Mouse (Mus musculus): ENCODE data around the gene Efcab5.
A peak's percentile ranks its signal among the peaks of the same experiment; 100 is the strongest.

Efcab5 gene

DNA sequence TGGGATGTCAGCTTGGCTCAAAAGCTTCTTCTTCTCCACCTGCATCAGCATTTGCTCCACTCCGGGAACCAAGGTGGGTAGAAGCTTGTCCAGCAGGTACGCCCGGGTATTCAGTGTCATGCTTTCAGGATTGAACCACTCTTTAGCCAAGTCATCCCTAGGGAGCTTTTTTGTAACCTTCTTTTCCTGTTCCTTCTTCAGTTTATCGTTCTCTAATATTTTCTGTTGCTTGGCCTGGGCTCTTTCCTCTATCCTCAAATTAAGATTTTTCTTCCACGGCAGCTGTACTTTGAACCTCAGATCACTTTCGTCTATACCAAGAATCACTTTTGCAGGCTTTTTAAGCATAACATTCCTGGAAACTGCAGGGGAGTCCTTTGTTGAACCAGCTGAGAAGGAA is at the start of gene Efcab5:
Gene Efcab5, minus strand, starts transcription at position 101 of the 400 bp plus-strand sequence.
- DNase-seq, result no peak

DNA sequence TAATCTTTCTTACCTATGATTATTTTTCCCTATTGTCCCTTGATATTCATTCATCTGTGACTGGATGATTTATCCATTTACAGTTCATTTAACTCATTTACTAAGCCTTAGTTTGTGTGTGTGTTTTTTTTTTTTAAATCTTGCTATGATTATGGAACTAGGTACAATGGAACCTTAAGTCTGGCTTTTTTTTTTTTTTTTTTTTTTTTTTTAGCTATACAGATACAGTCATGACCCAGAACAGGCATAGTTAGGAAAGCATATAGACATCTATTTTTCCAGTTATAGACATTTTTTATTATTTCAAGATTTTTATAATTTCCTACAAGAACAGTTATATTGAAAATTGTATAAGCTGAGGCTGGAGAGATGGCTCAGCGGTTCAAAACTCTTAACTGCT is 46.5 kb upstream of the Efcab5 start:
- DNase-seq, result no peak

DNA sequence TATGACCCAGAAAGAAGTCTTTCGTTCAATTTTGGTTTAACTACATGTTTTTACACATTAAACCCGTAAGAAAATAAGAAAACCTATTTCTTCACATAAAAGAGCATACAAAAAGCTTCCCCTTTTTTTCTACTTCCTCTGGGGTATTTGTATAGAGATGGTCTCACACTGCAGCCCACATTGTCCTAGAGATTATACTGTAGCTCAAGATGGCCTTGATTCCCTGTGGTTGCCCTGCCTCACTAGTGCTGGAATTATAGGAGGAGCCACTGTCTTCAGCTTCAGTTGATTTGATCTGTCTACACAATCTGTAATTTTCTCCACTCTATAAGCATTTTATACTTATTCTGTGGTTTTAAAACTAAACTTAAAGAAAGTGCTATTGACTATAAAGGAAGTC is 42.7 kb upstream of the Efcab5 start:
- no peak for DNase-seq

DNA sequence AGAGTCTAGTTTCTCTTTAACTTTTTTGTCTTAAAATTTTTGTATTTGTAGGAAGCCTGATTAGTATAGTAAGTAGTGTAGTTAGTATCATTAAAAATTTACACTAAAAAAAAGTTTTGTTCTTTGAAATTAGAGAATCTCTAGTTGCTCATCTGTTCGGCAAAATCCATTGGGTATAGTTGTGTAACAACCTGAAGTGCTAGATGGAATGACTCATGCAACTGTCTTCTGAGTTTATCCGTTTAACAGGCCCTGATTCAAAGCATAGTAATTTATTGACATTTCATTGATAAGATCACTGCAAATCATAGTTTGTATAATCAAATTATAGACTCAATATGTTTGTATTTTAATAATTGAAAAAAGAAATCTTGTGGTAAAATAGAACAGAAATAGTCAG is 42.0 kb upstream of the Efcab5 start:
- DNase-seq, result no peak

DNA sequence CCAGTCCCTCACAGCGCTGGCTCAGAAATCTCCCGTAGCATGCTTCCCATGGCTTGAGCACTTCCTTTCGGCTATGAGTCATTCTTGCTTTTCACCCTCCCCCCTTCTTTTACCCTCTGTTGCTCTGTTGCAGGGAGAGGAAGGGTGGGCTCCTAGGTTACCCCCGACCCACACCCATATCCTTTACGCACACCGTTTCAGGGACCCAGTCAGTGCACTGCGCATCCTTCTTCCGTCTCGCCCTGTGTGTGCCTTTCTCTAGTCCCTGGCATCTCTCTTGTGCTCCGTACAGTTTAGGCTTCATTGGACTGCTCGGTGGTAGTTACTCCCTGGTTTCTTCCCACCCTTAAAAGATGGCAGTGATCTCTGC is 28.0 kb upstream of the Efcab5 start:
- no peak for DNase-seq

DNA sequence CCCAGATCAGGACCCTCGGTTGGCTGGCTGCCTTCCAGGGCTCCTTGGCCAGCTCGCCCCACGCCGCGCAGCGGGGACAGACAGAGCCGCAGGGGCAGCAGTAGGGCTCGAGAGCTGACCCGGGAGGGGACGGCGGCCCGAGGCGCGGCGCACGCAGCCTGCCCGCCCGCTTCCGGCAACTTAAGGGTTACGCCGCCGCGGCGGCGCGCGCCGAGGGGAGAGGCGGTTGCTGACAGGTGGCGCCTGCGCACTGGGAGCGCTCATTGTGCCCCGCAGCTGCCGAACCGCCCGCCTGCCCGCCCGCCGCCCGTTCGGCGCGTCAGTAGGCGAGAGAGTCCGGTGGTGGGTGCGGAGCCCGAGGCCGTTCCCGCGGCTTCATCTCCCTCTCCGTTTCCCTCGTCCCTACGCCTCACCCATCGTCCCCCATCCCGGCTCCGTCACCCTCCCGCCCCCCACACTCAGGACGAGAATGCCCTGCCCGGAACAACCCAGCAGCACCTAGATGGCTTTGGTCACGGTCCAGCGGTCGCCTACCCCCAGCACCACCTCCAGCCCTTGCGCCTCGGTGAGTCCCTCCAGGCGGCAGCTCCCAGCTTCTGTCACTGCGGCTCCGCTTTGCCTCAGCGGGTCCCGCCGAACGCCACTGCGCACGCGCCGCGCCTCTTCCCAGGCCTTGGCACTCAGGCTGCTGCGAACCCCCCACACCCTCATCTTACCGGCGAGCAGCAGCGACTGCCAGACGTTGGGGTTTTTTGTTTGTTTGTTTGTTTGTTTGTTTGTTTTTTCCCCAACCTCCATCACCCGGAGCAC is 27.4 kb upstream of the Efcab5 start, which contains the start of gene Ssh2:
Gene Ssh2, plus strand, starts transcription at position 337 of the 810 bp plus-strand sequence.
- peak; percentile 91 for DNase-seq

DNA sequence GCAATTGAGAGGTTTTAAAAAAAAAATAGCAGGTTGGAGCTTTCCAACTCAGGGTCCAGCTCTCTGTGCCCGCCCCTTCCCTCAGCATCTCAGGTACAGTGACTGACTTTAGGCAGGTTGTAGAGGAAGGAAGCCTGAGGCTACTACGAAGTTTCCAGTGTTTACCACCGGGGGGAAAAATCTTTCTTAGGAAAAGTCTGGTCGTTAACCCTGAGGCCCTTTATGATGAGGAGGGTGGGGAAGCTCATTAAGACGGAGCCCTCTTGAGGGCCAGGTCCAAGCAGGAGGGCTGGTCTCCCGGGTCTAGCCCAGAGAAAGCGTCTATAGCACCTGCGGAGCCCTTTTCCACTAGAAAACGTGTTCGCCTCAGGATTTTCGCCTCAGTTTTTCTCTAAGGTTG is 26.7 kb upstream of the Efcab5 start:
- DNase-seq, result no peak

DNA sequence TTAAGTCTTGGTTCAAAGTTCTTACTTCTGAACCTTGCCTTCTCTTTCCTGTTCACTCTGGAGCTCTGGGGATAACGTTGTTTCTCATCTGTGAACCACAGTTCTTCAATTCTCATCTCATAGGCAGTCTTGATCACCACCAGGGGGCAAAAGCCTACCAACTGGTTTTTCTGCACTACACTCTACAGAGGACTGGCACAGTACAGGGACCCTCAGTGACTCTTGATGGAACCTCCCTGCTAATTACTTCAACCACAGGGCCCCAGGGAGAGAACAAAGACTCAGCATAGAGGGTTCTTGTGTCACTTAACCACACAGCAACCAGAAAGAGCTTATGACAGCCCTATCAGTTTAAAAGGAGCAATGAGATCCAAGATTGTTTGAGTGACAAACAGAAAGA is 26.0 kb upstream of the Efcab5 start:
- DNase-seq, result peak; percentile 76

DNA sequence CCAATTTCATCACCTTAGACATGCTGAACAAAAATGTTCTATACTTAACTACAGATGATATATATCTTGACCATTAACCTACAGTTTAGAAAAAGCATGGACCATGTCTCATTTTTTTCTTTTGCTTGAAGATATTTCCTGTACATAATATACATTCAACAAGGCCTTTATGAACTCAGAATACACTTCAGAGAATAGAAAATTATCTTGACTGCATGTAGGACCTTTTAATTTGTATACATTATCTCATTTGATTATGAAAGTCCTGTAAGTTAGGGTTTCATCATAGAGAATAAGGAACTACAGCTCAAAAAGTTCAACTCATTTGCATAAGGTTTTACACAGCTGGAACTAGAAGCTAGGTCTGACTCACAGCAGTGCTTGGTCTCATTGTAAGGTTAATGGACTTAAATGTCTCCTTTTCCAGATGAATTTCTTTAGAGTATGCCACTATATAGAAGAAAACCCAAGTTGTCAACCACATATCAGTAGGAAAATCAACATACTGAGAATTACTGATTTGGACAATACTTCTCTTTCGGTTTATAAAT is 25.4 kb upstream of the Efcab5 start:
- no peak for DNase-seq

DNA sequence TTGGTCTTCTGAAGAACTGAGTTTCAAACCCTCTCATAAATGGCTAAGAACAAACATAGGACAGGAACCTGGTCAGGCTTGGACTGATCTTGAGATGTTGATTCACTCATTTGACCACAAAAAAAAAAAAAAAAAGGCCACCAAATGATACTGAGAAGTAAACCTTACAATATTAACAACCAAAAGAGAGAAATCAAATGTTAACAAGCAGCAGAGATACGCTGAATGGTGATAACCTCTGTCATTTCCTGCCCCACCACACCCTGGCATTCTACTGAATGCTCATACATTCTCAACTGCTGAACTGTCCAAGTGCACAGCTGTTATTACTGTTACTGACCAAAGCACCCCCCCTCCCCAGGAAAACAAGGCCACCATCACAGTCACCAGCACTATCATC is 11.9 kb upstream of the Efcab5 start:
- no peak for DNase-seq

DNA sequence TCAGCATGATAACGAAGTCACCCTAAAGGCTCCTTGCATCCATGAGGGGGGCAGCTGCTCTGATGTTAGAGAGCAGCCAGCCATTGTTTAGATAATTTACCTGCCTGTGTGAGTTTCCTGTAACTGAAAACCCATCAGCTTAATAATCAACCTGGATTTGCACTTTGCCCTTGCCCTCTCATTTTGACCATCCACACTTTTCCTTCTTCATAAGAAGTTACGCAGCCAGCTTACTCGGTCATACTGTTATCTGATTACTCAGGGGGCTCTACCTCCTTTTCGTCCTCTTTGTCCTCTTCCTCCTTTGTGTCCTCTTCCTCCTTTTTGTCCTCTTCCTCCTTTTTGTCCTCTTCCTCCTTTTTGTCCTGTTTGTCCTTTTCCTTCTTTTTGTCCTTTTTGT is 10.9 kb upstream of the Efcab5 start:
- DNase-seq, result peak; percentile 31

DNA sequence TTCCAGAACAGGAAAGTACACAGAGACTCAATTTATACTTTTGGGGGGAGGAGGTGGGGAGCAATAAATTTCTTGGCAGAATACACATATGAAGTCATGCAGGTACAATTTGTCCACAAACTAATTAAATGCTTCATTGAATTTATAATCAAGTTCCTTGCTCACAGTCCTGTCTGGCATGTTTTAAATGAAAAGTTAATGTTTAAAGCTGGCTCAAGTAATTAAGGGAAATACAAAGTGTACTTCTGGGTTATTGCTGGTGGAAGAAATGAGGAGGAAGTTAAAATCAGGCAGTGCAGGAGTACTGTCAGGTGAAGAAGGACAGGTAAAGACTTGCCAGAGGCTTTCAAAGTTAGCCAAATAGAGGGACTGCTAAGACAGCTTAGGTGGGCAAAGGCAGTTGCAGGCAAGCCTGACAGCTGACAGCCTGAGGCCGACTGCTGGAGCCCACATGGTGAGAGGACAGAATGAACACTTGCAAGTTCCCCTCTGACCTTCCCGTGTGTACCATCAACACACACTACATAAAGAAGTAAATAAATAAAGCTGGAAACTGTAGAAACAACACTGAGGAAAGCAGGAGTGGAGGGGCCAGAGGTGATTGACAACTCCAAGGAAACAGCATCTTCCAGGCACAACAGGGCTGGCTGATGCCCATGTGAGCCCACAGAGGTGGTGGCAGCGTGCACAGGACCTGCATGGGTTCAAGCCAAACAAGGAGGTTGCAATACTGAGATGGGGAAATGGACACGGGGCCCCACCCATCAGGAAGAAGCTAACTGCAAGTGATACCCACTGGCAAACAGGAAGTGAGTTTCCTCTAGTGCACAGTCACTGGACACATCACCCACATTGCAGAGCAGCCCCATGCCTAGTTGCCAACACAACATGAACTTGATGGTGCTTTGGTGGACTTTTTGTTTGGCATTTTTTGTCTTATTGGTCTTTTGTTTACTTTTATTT is 7.7 kb upstream of the Efcab5 start:
- DNase-seq, result peak; percentile 15

DNA sequence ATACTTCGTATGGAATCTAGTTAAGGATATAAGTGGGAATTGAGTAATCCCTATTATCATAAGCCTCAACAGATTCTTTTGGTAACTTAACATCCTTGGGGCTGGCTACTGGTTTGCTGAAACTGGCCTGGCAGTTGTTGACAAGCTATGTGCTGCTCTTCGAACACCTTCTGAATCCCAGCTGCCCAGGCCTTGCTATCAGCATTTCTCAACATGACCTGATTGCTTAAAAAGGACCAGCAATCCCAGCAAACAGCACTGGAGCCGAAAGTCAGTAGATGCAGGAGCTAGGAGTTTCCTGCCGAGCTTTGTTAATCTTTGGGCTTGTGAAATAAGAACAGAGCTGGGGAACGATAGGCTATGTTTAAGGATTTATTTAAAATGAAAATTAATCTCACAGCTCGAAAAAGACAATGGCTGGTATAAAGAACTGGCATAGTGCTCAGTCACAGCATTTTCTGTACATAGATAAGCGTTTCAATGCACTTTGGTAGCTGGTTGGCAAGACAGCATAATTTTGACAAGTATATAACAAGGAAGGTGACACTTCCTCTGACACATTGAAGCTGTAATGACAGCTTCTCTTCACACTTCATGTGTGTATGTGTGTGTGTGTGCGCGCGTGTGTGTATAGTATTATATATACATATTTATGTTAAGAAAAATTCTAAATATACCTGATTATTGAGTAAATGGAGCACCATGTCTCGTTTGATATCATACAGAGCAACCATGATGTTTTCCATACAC is 6.8 kb upstream of the Efcab5 start:
- DNase-seq, result no peak

DNA sequence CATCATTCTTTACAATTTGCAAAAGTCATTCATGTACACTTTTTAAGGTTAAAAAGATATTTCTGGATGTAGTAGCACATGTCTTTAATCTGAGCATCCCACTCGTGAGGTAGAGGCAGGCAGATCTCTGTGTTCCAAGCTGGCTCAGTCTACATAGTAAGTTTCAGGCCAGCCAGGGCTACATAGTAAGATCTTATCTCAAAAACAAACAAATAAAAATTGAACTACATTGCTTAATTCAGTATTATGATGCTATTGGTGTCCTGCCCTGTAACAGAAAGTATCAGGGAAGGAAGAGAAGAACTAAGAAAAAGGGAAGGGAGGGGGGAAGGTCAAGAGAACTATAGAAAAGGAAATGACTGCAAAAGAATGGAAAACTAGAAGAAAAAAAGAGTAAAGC is 6.0 kb upstream of the Efcab5 start:
- no peak for DNase-seq

DNA sequence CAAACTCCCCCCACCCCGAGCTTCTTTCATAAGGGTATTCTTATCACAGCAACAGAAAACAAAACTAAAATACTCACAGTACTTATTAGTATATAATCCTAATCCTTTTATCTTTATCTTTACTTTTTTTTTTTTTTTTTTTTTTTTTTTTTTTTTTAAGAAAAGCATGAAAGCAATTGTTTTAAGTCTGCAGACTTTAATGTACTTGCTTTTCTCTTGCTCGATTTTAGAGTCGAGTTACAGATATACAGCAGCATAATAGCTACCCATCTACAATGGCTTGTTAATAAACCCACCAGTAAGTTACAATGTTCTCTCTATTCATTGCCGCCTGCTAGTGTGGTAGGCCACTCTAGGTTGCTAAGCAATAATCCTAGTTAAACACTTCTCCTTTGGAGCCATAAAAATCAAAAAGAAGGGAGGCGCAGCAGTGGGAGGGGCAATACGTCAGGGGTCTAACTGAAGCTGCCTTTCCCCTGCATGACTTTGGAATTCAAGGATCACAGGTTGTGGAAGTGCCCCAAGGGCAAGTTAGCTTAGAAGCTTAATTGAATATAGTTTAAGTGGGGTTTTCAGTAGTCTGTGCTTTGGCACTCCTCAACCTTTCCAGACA is 5.3 kb upstream of the Efcab5 start:
- DNase-seq, result peak; percentile 47

DNA sequence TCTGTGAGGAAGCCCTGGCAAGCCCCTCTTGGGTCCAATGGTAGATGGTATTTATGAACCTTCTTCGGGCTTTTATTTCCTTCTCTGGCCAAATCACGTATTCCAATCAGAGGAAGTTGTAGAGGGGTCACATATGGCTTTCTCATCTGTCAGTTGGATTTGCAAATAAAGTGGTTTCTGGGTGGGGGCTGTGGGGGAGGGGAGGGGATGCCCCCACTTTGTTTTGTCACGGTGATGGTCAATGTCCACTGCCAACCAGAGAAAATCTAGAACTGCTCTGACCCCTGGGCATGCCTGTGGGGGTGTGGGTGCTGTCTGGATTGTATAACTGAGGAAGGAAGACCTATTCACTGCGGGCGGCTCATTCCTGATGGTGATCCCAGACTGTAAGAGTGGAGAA is 4.6 kb upstream of the Efcab5 start:
- DNase-seq, result no peak

DNA sequence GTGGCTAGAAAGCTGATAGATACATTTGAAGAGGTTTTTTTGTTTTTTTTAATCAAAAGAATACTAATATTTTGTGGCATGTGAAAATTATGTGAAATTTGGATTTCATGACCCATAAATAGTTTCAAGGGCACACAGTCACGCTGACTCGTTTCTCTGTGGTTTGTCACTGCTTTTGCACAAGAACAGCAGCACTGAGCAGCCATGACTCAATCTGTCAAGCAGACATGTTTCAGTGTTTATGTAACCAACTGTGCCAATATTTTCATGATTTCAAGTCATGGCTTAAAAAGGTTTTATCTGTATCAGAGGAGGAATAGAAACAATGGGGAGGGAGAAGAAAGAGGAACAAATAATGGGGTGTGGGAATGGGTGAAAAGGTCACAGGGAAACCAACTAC is 3.8 kb downstream of the Efcab5 start:
- no peak for DNase-seq

DNA sequence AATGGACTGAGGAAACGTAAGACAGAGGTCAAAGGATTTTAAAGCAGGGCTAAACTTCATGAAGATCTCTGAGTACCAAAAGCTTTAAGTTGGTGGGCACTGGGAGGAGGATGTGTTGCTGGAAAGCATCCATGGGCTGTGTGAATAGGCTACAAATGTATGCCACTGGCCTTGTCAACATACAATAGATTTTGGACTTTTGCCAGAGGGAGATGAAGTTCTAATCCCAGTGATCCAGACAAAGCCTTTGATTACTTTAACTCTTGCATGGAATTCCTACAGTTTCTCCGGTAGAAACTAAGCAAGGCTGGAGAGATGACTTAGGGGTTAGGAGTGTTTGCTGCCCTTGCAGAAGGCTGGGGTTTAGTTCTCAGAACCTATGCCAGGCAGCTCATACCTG is 6.2 kb downstream of the Efcab5 start:
- no peak for DNase-seq

DNA sequence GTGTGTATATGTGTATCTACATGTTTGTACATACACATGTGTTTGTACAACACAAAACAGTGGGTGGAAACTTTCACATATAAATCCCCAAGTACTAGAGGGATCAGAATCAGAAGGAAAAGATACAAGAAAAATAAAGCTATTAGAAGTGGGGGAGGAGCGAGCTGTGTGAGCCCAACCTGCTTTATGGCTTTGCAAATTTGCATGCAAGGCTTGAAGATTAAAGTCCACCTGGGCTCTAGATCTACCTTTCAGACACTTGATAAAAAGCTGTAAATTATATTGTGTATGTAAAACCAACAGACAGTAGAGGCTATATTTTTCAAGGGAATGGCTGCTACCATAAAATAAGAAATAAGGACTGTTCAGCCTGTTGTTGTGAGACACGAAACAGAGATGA is 6.7 kb downstream of the Efcab5 start:
- no peak for DNase-seq

DNA sequence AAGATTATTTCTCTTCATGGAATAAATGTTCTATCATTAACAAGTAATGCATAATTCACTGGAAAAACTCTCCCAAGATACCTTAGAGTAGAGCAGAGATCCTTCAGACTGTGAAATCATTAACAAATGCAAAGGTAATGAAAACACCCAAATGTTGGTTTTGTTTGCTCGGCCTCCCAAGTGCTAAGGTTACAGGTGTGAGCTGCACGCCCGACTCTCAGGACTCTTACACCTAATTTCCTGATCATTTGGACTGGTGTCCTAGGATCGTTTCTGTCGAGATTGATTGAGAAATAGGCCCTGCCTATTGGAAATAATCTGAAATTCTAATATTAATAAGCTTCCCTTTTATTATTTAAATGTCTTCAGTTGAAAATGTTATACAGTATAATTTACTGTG is 7.2 kb downstream of the Efcab5 start:
- DNase-seq, result no peak

DNA sequence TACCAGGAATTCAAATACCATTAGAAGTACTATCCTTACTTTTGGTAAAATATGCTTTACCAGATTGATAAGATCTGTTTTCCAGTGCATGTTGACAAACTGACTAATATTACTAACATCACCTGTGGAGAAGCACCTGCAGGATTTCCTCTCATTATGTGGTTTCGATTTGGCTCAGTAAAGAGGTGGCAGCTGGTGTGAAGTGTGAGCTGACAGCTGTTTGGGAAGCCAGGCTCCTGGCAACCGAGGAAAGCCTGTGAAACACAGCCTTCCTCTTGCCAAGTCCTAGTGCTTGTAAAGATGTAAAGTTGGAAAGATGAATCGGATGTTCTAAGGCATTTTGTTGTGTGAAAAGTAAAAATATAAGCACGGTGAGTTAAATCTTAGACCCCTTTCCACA is 7.9 kb downstream of the Efcab5 start:
- no peak for DNase-seq

DNA sequence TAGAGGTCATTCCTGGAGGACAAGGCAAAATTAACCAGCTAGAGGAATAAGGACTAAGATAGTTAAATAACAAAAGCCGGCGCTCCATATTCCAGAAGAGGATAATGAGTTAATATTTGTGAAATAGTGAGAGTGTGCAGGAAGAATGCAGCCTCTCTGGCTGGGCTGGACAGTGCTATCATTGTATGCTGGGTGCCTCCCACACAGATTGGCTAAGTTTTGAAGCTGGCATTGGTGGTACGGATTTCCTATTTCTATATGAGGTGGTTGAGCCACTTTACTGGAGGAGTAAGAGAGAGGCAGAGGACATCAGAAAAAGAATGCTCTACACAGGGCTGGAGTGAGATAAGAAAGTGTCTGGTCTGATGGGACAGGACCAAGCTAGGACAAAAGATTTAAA is 9.0 kb downstream of the Efcab5 start:
- no peak for DNase-seq

DNA sequence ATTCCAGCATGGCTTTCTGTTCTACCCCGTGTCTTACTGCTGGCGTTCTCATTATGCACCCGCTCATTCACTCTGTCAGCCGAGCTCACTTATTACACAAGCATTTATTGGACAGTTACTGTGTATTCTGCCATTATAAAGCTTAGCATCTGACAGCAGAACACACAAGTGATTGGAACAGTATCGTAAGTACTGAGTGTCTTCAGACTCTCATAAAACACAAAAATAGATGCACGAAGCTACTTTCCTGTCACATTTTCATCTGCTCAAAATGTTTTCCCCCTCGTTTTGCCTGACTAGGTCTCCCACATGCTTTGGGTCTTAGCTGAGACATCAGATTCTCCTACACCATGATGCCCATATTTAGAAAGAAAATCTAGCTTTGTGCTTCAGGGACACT is 14.2 kb downstream of the Efcab5 start:
- no peak for DNase-seq
